Mouse (Mus musculus) limb, embryonic 12.5 days (tissue): Measurements from ENCODE around the gene Bach2. TPM values are rescaled to one million over a fixed set of nuclear protein-coding genes. Genes with fewer than 3 reads are reported as not detected.

Experiments
- ATAC-seq: fragments of 200-750 bp; cut with Nextera tagmentation; 2 replicates; pipeline ENCODE4 v1.8.0; 2017; ENCODE audit warnings: low read depth, moderate TSS enrichment; ENCODE audit not compliant: insufficient number of reproducible peaks, insufficient read depth, low FRiP score, low TSS enrichment
- H3K27ac ChIP-seq: fragments of 300-500 bp; sonication (generic); 2 replicates; pipeline ENCODE4 v1.5.1; 2016; ENCODE audit warnings: mild to moderate bottlenecking, moderate library complexity
- H3K27me3 ChIP-seq: fragments of 300-500 bp; sonication (generic); 2 replicates; pipeline ENCODE4 v1.6.1; 2016; ENCODE audit warnings: mild to moderate bottlenecking, moderate library complexity
- H3K36me3 ChIP-seq: fragments of 300-500 bp; sonication (generic); 2 replicates; pipeline ENCODE4 v1.6.1; 2016; ENCODE audit warnings: mild to moderate bottlenecking, moderate library complexity
- H3K4me1 ChIP-seq: fragments of 300-500 bp; sonication (generic); replicated peaks from 2 replicates; pipeline ENCODE4 v1.6.1; 2016
- H3K4me2 ChIP-seq: fragments of 300-500 bp; sonication (generic); 2 replicates; pipeline ENCODE4 v1.6.1; 2016; ENCODE audit warnings: mild to moderate bottlenecking, moderate library complexity
- H3K4me3 ChIP-seq: fragments of 300-500 bp; sonication (generic); replicated peaks from 2 replicates; pipeline ENCODE4 v1.5.1; 2016; ENCODE audit warnings: mild to moderate bottlenecking
- H3K9ac ChIP-seq: fragments of 300-500 bp; sonication (generic); replicated peaks from 2 replicates; pipeline ENCODE4 v1.6.1; 2016; ENCODE audit warnings: mild to moderate bottlenecking, moderate library complexity
- H3K9me3 ChIP-seq: fragments of 300-500 bp; sonication (generic); 2 replicates; pipeline ENCODE4 v1.6.1; 2016; ENCODE audit warnings: mild to moderate bottlenecking, moderate library complexity
- whole genome bisulfite sequencing: fragments of 180-500 bp; shearing (Covaris S2); methylation state at CpG from one replicate; pipeline ENCODE4 v1.1.7; 2016; 5-methylcytosine and 5-hydroxymethylcytosine counted together
- polyA plus RNA-seq: library from polyadenylated mRNA; unstranded; fragments of >200 nt; fragmentation: Nextera tagmentation; extraction: Ambion mirVana; gene quantifications from 2 replicates; pipeline ENCODE4 v1.2.1, GENCODE M21; 2016

The Bach2 gene
- polyA plus RNA-seq, 1 experiment from 2014 or later, result 14.5 TPM

- 87% methylated on average over 3 of the region's 3 CpGs for WGBS
- Histone ChIP-seq H3K36me3 (no peaks in the 10 kb centered on the region), H3K9me3 (no peaks in the 10 kb centered on the region), H3K4me3 (no peak overlapping the region), H3K4me1 (peaks cover 78% of the 10 kb centered on the region), H3K27me3 (no peaks in the 10 kb centered on the region), H3K27ac (no peak overlapping the region), H3K4me2 (no peak overlapping the region), H3K9ac (no peak overlapping the region)
- ATAC-seq, result no peak
These were observed 61.4 kb downstream of the Bach2 start for GRCm38 (mm10) chr4:32299970-32300369.

- WGBS, result 34% methylated on average over 5 of the region's 5 CpGs
- Histone ChIP-seq H3K27me3 (no peaks in the 10 kb centered on the region), H3K9me3 (no peaks in the 10 kb centered on the region), H3K9ac (no peak overlapping the region), H3K27ac (peak overlapping the region; percentile 96), H3K4me3 (no peak overlapping the region), H3K36me3 (no peaks in the 10 kb centered on the region), H3K4me2 (peak overlapping the region; percentile 53), H3K4me1 (peaks cover 84% of the 10 kb centered on the region)
- ATAC-seq, result peak; percentile 75; the same call in 1 of the 2 replicates
These were observed 64.1 kb downstream of the Bach2 start for GRCm38 (mm10) chr4:32302668-32303067.

- peak; percentile 89 for ATAC-seq
- peaks cover 81% of the 10 kb centered on the region for H3K4me1 ChIP-seq
- WGBS, result 3% methylated on average over 4 of the region's 4 CpGs
These were observed 64.5 kb downstream of the Bach2 start for GRCm38 (mm10) chr4:32303076-32303475.

GRCm38 (mm10) chr4:32303674-32304073 lies 65.1 kb downstream of the Bach2 start:
- Histone ChIP-seq H3K4me2 (peak overlapping the region; percentile 53), H3K9me3 (no peaks in the 10 kb centered on the region), H3K4me3 (peak overlapping the region; percentile 11; the same call in 1 of the 2 replicates), H3K9ac (peak overlapping the region; percentile 38; the same call in 1 of the 2 replicates), H3K4me1 (peaks cover 76% of the 10 kb centered on the region), H3K36me3 (0 out of 2 replicates have a peak, but pooled peaks cover 2% of the 10 kb centered on the region), H3K27ac (peak overlapping the region; percentile 96), H3K27me3 (no peaks in the 10 kb centered on the region)
- peak; percentile 37; the same call in 1 of the 2 replicates for ATAC-seq
- WGBS, result under 1% methylated on average over 8 of the region's 8 CpGs

More at GRCm38 (mm10) chr4:32303076-32303475, 64.5 kb downstream of the Bach2 start:
- H3K27me3 ChIP-seq, result no peaks in the 10 kb centered on the region
- H3K9ac ChIP-seq, result no peak overlapping the region; the same call in 1 of the 2 replicates
- peak overlapping the region; percentile 53 for H3K4me2 ChIP-seq
- peak overlapping the region; percentile 96 for H3K27ac ChIP-seq
- H3K9me3 ChIP-seq, result no peaks in the 10 kb centered on the region
- 0 out of 2 replicates have a peak, but pooled peaks cover under 1% of the 10 kb centered on the region for H3K36me3 ChIP-seq
- H3K4me3 ChIP-seq, result no peak overlapping the region

GRCm38 (mm10) chr4:32304221-32304703 lies 65.7 kb downstream of the Bach2 start:
- no peak overlapping the region for H3K9ac ChIP-seq
- H3K9me3 ChIP-seq, result no peaks in the 10 kb centered on the region
- 0 out of 2 replicates have a peak, but pooled peaks cover 2% of the 10 kb centered on the region for H3K36me3 ChIP-seq
- H3K27ac ChIP-seq, result peak overlapping the region; percentile 96
- no peaks in the 10 kb centered on the region for H3K27me3 ChIP-seq
- H3K4me2 ChIP-seq, result peak overlapping the region; percentile 53
- 16% methylated on average over 6 of the region's 6 CpGs for WGBS
- H3K4me3 ChIP-seq, result no peak overlapping the region
- ATAC-seq, result 0 out of 2 replicates have a peak, but pooled peaks have one; percentile 7
- peaks cover 70% of the 10 kb centered on the region for H3K4me1 ChIP-seq

GRCm38 (mm10) chr4:32305036-32305615 lies 66.5 kb downstream of the Bach2 start:
- no peaks in the 10 kb centered on the region for H3K9me3 ChIP-seq
- 0 out of 2 replicates have a peak, but pooled peaks cover 2% of the 10 kb centered on the region for H3K36me3 ChIP-seq
- H3K4me2 ChIP-seq, result peak overlapping the region; percentile 53
- H3K4me1 ChIP-seq, result peaks cover 64% of the 10 kb centered on the region
- H3K9ac ChIP-seq, result no peak overlapping the region
- no peaks in the 10 kb centered on the region for H3K27me3 ChIP-seq
- WGBS, result 70% methylated on average over 18 of the region's 18 CpGs
- peak overlapping the region; percentile 96 for H3K27ac ChIP-seq
- H3K4me3 ChIP-seq, result no peak overlapping the region
- no peak for ATAC-seq

GRCm38 (mm10) chr4:32305683-32306082 lies 67.1 kb downstream of the Bach2 start:
- peak overlapping the region; percentile 53 for H3K4me2 ChIP-seq
- no peaks in the 10 kb centered on the region for H3K27me3 ChIP-seq
- H3K36me3 ChIP-seq, result 0 out of 2 replicates have a peak, but pooled peaks cover 2% of the 10 kb centered on the region
- H3K4me1 ChIP-seq, result peaks cover 58% of the 10 kb centered on the region
- H3K27ac ChIP-seq, result peak overlapping the region; percentile 96
- no peak overlapping the region for H3K4me3 ChIP-seq
- no peak overlapping the region for H3K9ac ChIP-seq
- no peak for ATAC-seq
- 69% methylated on average over 6 of the region's 6 CpGs for whole genome bisulfite sequencing
- no peaks in the 10 kb centered on the region for H3K9me3 ChIP-seq

GRCm38 (mm10) chr4:32306169-32306792 lies 67.7 kb downstream of the Bach2 start:
- Histone ChIP-seq H3K9me3 (no peaks in the 10 kb centered on the region), H3K27ac (peak overlapping the region; percentile 96), H3K4me2 (0 out of 2 replicates have a peak overlapping the region, but pooled peaks have one; percentile 10), H3K4me1 (peaks cover 58% of the 10 kb centered on the region), H3K9ac (no peak overlapping the region), H3K27me3 (no peaks in the 10 kb centered on the region), H3K36me3 (0 out of 2 replicates have a peak, but pooled peaks cover 2% of the 10 kb centered on the region), H3K4me3 (no peak overlapping the region)
- no peak for ATAC-seq
- WGBS, result 23% methylated on average over 3 of the region's 3 CpGs

- H3K27me3 ChIP-seq, result no peaks in the 10 kb centered on the region
- no peak overlapping the region for H3K9ac ChIP-seq
- 83% methylated on average over 5 of the region's 5 CpGs for WGBS
- ATAC-seq, result no peak
- peaks cover 52% of the 10 kb centered on the region for H3K4me1 ChIP-seq
- no peak overlapping the region for H3K4me3 ChIP-seq
- no peak overlapping the region for H3K4me2 ChIP-seq
- H3K36me3 ChIP-seq, result 0 out of 2 replicates have a peak, but pooled peaks cover 2% of the 10 kb centered on the region
- peak overlapping the region; percentile 96 for H3K27ac ChIP-seq
- H3K9me3 ChIP-seq, result no peaks in the 10 kb centered on the region
These were observed 68.6 kb downstream of the Bach2 start for GRCm38 (mm10) chr4:32307215-32307614.

GRCm38 (mm10) chr4:32312171-32312946 lies 73.8 kb downstream of the Bach2 start:
- Histone ChIP-seq H3K36me3 (peaks cover 9% of the 10 kb centered on the region), H3K27ac (no peak overlapping the region), H3K4me1 (peaks cover 14% of the 10 kb centered on the region), H3K9me3 (peaks cover 6% of the 10 kb centered on the region; the same call in 1 of the 2 replicates), H3K9ac (no peak overlapping the region), H3K27me3 (no peaks in the 10 kb centered on the region), H3K4me2 (no peak overlapping the region), H3K4me3 (no peak overlapping the region)
- 60% methylated on average over 10 of the region's 10 CpGs for WGBS
- ATAC-seq, result no peak
